Mouse (Mus musculus): ENCODE data around the gene Acvr1. TPM values are rescaled to one million over a fixed set of nuclear protein-coding genes. Genes with fewer than 3 reads are reported as not detected.

Gene Acvr1
- polyA plus RNA-seq, 1 experiment: 18.7 TPM

- WGBS: 71% methylated on average over 6 of the region's 6 CpGs
- H3K4me3 ChIP-seq (replicated peaks; ENCODE audit: insufficient read depth, low read depth, low read length): no peak overlapping the region
- TF ChIP-seq POLR2A (IDR thresholded peaks at IDR 0.05; ENCODE audit: borderline replicate concordance, insufficient read depth, low read length): no peak
- TF ChIP-seq CTCF (IDR thresholded peaks at IDR 0.05; ENCODE audit: borderline replicate concordance, insufficient read depth, low read depth, low read length): no peak
- no peak for DNase-seq
- H3K27me3 ChIP-seq (ENCODE audit: control insufficient read depth, insufficient read depth, low read length): no peaks in the 10 kb centered on the region
- H3K27ac ChIP-seq (ENCODE audit: insufficient read depth, low read length): no peak overlapping the region
- peaks cover 6% of the 10 kb centered on the region for H3K4me1 ChIP-seq (ENCODE audit: control insufficient read depth, insufficient read depth, low read length)
Observed at GRCm38 (mm10) chr2:58551866-58552265, 15.1 kb downstream of the Acvr1 start.

- peaks cover 6% of the 10 kb centered on the region for H3K4me1 ChIP-seq (ENCODE audit: control insufficient read depth, insufficient read depth, low read length)
- WGBS: 69% methylated on average over 9 of the region's 9 CpGs
- no peak overlapping the region for H3K27ac ChIP-seq (ENCODE audit: insufficient read depth, low read length)
- TF ChIP-seq POLR2A (IDR thresholded peaks at IDR 0.05; ENCODE audit: borderline replicate concordance, insufficient read depth, low read length): no peak
- no peak for TF ChIP-seq CTCF (IDR thresholded peaks at IDR 0.05; ENCODE audit: borderline replicate concordance, insufficient read depth, low read depth, low read length)
- no peak overlapping the region for H3K4me3 ChIP-seq (replicated peaks; ENCODE audit: insufficient read depth, low read depth, low read length)
- no peaks in the 10 kb centered on the region for H3K27me3 ChIP-seq (ENCODE audit: control insufficient read depth, insufficient read depth, low read length)
- DNase-seq: no peak
Observed at GRCm38 (mm10) chr2:58550488-58550887, 16.5 kb downstream of the Acvr1 start.

- Histone ChIP-seq H3K4me1 (ENCODE audit: control insufficient read depth, insufficient read depth, low read length) (peaks cover 6% of the 10 kb centered on the region), H3K27me3 (ENCODE audit: control insufficient read depth, insufficient read depth, low read length) (no peaks in the 10 kb centered on the region), H3K4me3 (replicated peaks; ENCODE audit: insufficient read depth, low read depth, low read length) (no peak overlapping the region), H3K27ac (ENCODE audit: insufficient read depth, low read length) (no peak overlapping the region)
- WGBS: 72% methylated on average over 6 of the region's 6 CpGs
- no peak for DNase-seq
- TF ChIP-seq POLR2A (IDR thresholded peaks at IDR 0.05; ENCODE audit: borderline replicate concordance, insufficient read depth, low read length): no peak
- TF ChIP-seq CTCF (IDR thresholded peaks at IDR 0.05; ENCODE audit: borderline replicate concordance, insufficient read depth, low read depth, low read length): no peak
Observed at GRCm38 (mm10) chr2:58549960-58550359, 17.0 kb downstream of the Acvr1 start.

- H3K4me3 ChIP-seq (replicated peaks; ENCODE audit: insufficient read depth, low read depth, low read length): no peak overlapping the region
- WGBS: 82% methylated on average over 7 of the region's 7 CpGs
- DNase-seq: no peak
- no peak overlapping the region for H3K27ac ChIP-seq (ENCODE audit: insufficient read depth, low read length)
- H3K27me3 ChIP-seq (ENCODE audit: control insufficient read depth, insufficient read depth, low read length): no peaks in the 10 kb centered on the region
- no peak for TF ChIP-seq CTCF (IDR thresholded peaks at IDR 0.05; ENCODE audit: borderline replicate concordance, insufficient read depth, low read depth, low read length)
- TF ChIP-seq POLR2A (IDR thresholded peaks at IDR 0.05; ENCODE audit: borderline replicate concordance, insufficient read depth, low read length): no peak
- peaks cover 10% of the 10 kb centered on the region for H3K4me1 ChIP-seq (ENCODE audit: control insufficient read depth, insufficient read depth, low read length)
Observed at GRCm38 (mm10) chr2:58548943-58549342, 18.0 kb downstream of the Acvr1 start.

- 93% methylated on average over 7 of the region's 7 CpGs for WGBS
- no peak for DNase-seq
- Histone ChIP-seq H3K4me3 (replicated peaks; ENCODE audit: insufficient read depth, low read depth, low read length) (no peak overlapping the region), H3K4me1 (ENCODE audit: control insufficient read depth, insufficient read depth, low read length) (peaks cover 6% of the 10 kb centered on the region), H3K27ac (ENCODE audit: insufficient read depth, low read length) (no peak overlapping the region), H3K27me3 (ENCODE audit: control insufficient read depth, insufficient read depth, low read length) (no peaks in the 10 kb centered on the region)
- no peak for TF ChIP-seq CTCF (IDR thresholded peaks at IDR 0.05; ENCODE audit: borderline replicate concordance, insufficient read depth, low read depth, low read length)
- TF ChIP-seq POLR2A (IDR thresholded peaks at IDR 0.05; ENCODE audit: borderline replicate concordance, insufficient read depth, low read length): no peak
Observed at GRCm38 (mm10) chr2:58546264-58546663, 20.7 kb downstream of the Acvr1 start.

GRCm38 (mm10) chr2:58544368-58544767, 22.6 kb downstream of the Acvr1 start:
- H3K4me3 ChIP-seq (replicated peaks; ENCODE audit: insufficient read depth, low read depth, low read length): no peak overlapping the region
- no peaks in the 10 kb centered on the region for H3K27me3 ChIP-seq (ENCODE audit: control insufficient read depth, insufficient read depth, low read length)
- peak in 1 of 2 experiments; percentile 29 for DNase-seq
- H3K27ac ChIP-seq (ENCODE audit: insufficient read depth, low read length): no peak overlapping the region
- H3K4me1 ChIP-seq (ENCODE audit: control insufficient read depth, insufficient read depth, low read length): peaks cover 10% of the 10 kb centered on the region
- WGBS: 31% methylated on average over 6 of the region's 6 CpGs
- TF ChIP-seq CTCF (IDR thresholded peaks at IDR 0.05; ENCODE audit: borderline replicate concordance, insufficient read depth, low read depth, low read length): no peak
- no peak for TF ChIP-seq POLR2A (IDR thresholded peaks at IDR 0.05; ENCODE audit: borderline replicate concordance, insufficient read depth, low read length)

- no peak for DNase-seq
- TF ChIP-seq POLR2A (IDR thresholded peaks at IDR 0.05; ENCODE audit: borderline replicate concordance, insufficient read depth, low read length) (no peak), CTCF (IDR thresholded peaks at IDR 0.05; ENCODE audit: borderline replicate concordance, insufficient read depth, low read depth, low read length) (no peak)
- WGBS: 90% methylated on average over 5 of the region's 5 CpGs
- H3K4me1 ChIP-seq (ENCODE audit: control insufficient read depth, insufficient read depth, low read length): peaks cover 10% of the 10 kb centered on the region
- H3K4me3 ChIP-seq (replicated peaks; ENCODE audit: insufficient read depth, low read depth, low read length): no peak overlapping the region
- H3K27ac ChIP-seq (ENCODE audit: insufficient read depth, low read length): no peak overlapping the region
- no peaks in the 10 kb centered on the region for H3K27me3 ChIP-seq (ENCODE audit: control insufficient read depth, insufficient read depth, low read length)
Observed at GRCm38 (mm10) chr2:58543252-58543651, 23.7 kb downstream of the Acvr1 start.

GRCm38 (mm10) chr2:58538196-58538595, 28.8 kb downstream of the Acvr1 start:
- Histone ChIP-seq H3K4me3 (replicated peaks; ENCODE audit: insufficient read depth, low read depth, low read length) (no peak overlapping the region), H3K4me1 (ENCODE audit: control insufficient read depth, insufficient read depth, low read length) (peaks cover 29% of the 10 kb centered on the region), H3K27me3 (ENCODE audit: control insufficient read depth, insufficient read depth, low read length) (no peaks in the 10 kb centered on the region), H3K27ac (ENCODE audit: insufficient read depth, low read length) (no peak overlapping the region)
- 93% methylated on average over 6 of the region's 6 CpGs for WGBS
- no peak for TF ChIP-seq POLR2A (IDR thresholded peaks at IDR 0.05; ENCODE audit: borderline replicate concordance, insufficient read depth, low read length)
- TF ChIP-seq CTCF (IDR thresholded peaks at IDR 0.05; ENCODE audit: borderline replicate concordance, insufficient read depth, low read depth, low read length): no peak
- no peak for DNase-seq
